Mouse (Mus musculus) megakaryocyte, embryonic 14.5 days (primary cell): ENCODE measurements around the gene Wasf3.
"Not testable (repeated sequence)": the region's sequence is repeated elsewhere in the genome, so short reads cannot be mapped to it uniquely, and the experiment has no call there.

Experiments
- FLI1 ChIP-seq: IDR thresholded peaks from 2 replicates; pipeline ENCODE4 v1.6.1; 2012; ENCODE audit warnings: low read length, inconsistent platforms, mixed read lengths
- GATA1 ChIP-seq: IDR thresholded peaks from 3 replicates; pipeline ENCODE4 v1.6.1; 2012; ENCODE audit warnings: mixed read lengths, low read length, inconsistent platforms, borderline replicate concordance

- not testable (repeated sequence) for TF ChIP-seq FLI1, GATA1
Observed at GRCm38 (mm10) chr5:146502099-146502498, 117.3 kb downstream of the Wasf3 start, which contains the start of gene 4930449I24Rik.
